Mouse (Mus musculus) midbrain, embryonic 14.5 days (tissue): Measurements from ENCODE around the gene Ddost. TPM values are rescaled to one million over a fixed set of nuclear protein-coding genes. Genes with fewer than 3 reads are reported as not detected.

ENCODE experiments used
- ATAC-seq: fragments of 200-750 bp; cut with Nextera tagmentation; 2 replicates; pipeline ENCODE4 v1.8.0; 2017; ENCODE audit warnings: moderate number of reproducible peaks, moderate library complexity; ENCODE audit not compliant: low FRiP score, low TSS enrichment
- DNase-seq: peaks from one replicate; pipeline ENCODE4 v3.0.0-alpha.2; 2015
- H3K27ac ChIP-seq: fragments of 300-500 bp; sonication (generic); replicated peaks from 2 replicates; pipeline ENCODE4 v1.5.1; 2014; ENCODE audit warnings: mild to moderate bottlenecking, low read depth, low read length, moderate library complexity
- H3K27me3 ChIP-seq: fragments of 300-500 bp; sonication (generic); 2 replicates; pipeline ENCODE4 v1.6.1; 2014; ENCODE audit warnings: low read length, control low read depth, mixed read lengths; ENCODE audit not compliant: control insufficient read depth, insufficient read depth
- H3K36me3 ChIP-seq: fragments of 300-500 bp; sonication (generic); 2 replicates; pipeline ENCODE4 v1.6.1; 2014; ENCODE audit warnings: low read length, control low read depth; ENCODE audit not compliant: control insufficient read depth, insufficient read depth
- H3K4me1 ChIP-seq: fragments of 300-500 bp; sonication (generic); 2 replicates; pipeline ENCODE4 v1.6.1; 2014; ENCODE audit warnings: mild to moderate bottlenecking, antibody characterized with exemption, low read length, control low read depth; ENCODE audit not compliant: control insufficient read depth, insufficient read depth
- H3K4me2 ChIP-seq: fragments of 300-500 bp; sonication (generic); 2 replicates; pipeline ENCODE4 v1.6.1; 2014; ENCODE audit warnings: mild to moderate bottlenecking, low read length, moderate library complexity
- H3K4me3 ChIP-seq: fragments of 300-500 bp; sonication (generic); replicated peaks from 2 replicates; pipeline ENCODE4 v1.5.1; 2014; ENCODE audit warnings: low read depth, low read length
- H3K9ac ChIP-seq: fragments of 300-500 bp; sonication (generic); replicated peaks from 2 replicates; pipeline ENCODE4 v1.6.1; 2014; ENCODE audit warnings: mild to moderate bottlenecking, low read length, moderate library complexity
- H3K9me3 ChIP-seq: fragments of 300-500 bp; sonication (generic); 2 replicates; pipeline ENCODE4 v1.6.1; 2016; ENCODE audit warnings: low read length, control low read depth, mixed read lengths; ENCODE audit not compliant: control insufficient read depth
- WGBS: fragments of 180-500 bp; shearing (Covaris S2); extraction: QIAGEN DNeasy Blood & Tissue Kit; methylation state at CpG from one replicate; pipeline ENCODE4 v1.1.7; 2014; 5-methylcytosine and 5-hydroxymethylcytosine counted together
- polyA plus RNA-seq: library from polyadenylated mRNA; unstranded; fragments of >200 nt; fragmentation: Nextera tagmentation; extraction: Ambion mirVana; gene quantifications from 2 replicates; pipeline ENCODE4 v1.2.1, GENCODE M21; 2014

The Ddost gene
- polyA plus RNA-seq, 1 experiment from 2014 or later = 177 TPM

DNA sequence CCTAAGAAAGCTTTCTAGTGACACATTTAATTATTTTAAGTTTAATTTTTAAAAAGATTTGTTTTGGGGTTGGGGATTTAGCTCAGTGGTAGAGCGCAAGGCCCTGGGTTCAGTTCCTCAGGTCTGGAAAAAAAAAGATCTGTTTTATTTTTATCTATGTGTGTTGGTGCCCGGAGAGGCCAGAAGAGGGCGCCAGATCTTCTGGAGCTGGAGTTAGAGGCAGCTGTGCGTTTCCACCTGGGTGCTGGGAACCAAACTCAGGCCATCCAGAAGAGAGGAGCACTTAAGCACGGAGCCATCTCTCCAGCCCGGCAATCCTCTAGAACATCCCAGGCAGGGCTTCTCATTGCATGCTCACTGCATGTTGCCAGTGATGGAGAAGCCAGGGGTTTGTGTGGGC is 11.8 kb downstream of the Ddost start:
- Histone ChIP-seq H3K9ac (no peak overlapping the region), H3K27ac (no peak overlapping the region), H3K4me3 (no peak overlapping the region), H3K9me3 (no peaks in the 10 kb centered on the region), H3K4me1 (no peaks in the 10 kb centered on the region), H3K27me3 (no peaks in the 10 kb centered on the region), H3K36me3 (peaks cover 69% of the 10 kb centered on the region), H3K4me2 (no peak overlapping the region)
- DNase-seq (no peak), ATAC-seq (no peak)
- WGBS = 93% methylated on average over 6 of the region's 6 CpGs

DNA sequence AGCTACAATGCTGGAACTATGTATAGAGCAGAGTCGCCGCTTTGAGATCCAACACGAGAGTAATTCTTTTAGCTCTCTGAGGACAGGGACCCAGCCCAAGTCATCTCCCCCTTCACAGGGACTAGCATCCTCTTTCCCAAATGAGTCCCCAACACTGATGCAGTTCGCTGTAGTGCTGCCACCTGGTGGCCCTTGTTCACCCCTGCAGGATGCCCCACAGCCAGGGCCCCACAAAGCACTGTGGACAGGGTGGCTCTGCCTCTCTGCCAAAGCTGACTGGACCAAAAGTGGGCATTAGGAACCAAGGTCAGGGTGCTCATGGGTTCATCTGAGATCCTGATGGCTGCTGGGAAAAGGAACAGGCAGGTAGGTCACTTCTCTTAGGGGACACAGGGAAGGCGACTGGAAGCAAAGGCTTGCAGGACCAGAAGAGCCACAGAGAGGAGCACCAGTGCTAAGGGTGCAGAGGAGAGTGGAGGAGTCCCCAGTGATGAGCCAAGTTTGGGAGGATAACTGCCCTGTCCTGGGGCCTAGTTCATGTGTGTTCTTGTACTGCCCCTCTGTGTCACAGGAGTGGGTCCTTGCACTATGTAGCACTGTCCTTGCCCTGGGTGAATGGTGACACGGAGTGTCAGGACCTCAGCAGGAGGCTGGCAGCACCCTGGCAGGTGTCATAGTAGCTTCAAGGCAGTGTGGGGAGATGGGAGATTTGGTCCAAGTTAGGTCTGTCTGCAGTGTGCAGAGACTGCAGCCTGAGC is 14.2 kb downstream of the Ddost start:
- 53% methylated on average over 6 of the region's 6 CpGs for whole genome bisulfite sequencing
- Histone ChIP-seq H3K36me3 (peaks cover 46% of the 10 kb centered on the region), H3K4me1 (peaks cover 11% of the 10 kb centered on the region), H3K27ac (no peak overlapping the region), H3K4me2 (no peak overlapping the region), H3K9me3 (no peaks in the 10 kb centered on the region), H3K27me3 (no peaks in the 10 kb centered on the region), H3K4me3 (no peak overlapping the region), H3K9ac (no peak overlapping the region)
- DNase-seq (peak; percentile 82), ATAC-seq (peak; percentile 58; the same call in 1 of the 2 replicates)

DNA sequence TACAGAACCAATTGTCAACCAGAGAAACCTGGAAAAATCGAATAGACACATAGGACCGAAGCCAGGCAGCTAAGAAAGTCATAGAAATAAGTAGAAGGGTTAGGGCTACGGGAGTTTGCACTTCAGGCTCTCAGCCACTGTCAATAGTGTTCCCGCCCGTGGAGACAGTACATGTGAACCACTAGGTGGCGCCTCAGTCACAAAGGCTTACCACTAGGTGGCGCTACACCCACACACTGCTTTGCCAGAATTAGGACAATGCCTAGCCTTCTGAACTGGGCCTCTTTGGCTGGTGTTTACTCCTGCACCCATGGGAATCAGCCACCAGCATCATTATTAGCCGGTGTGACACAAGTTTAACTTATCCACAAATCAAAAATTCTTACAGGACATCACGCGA is 15.0 kb downstream of the Ddost start:
- ATAC-seq (no peak), DNase-seq (peak; percentile 89)
- Histone ChIP-seq H3K27ac (no peak overlapping the region), H3K4me1 (peaks cover 15% of the 10 kb centered on the region), H3K9me3 (no peaks in the 10 kb centered on the region), H3K36me3 (peaks cover 38% of the 10 kb centered on the region), H3K9ac (no peak overlapping the region), H3K4me3 (no peak overlapping the region), H3K4me2 (no peak overlapping the region), H3K27me3 (no peaks in the 10 kb centered on the region)
- 33% methylated on average over 10 of the region's 10 CpGs for WGBS

DNA sequence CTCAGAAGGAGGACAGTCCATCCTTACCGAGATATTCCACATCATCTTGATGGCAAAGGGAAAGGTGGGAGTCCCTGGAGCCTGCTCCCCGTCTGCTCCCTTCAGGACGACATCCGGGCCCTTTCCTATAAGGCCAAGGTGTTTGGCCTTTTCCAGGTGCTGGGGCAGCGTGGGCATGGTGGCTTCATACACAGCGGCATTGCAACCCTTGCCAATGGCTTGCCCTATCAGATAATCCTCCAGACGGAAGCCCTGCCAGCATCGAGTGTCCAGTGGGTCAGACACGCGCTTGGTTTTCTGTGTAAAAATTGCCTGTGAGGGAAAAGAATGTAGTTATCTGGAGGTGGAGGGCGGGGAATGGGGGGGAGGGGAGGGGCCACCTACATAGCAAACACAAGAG is 16.2 kb downstream of the Ddost start:
- Histone ChIP-seq H3K9ac (no peak overlapping the region), H3K4me1 (peaks cover 15% of the 10 kb centered on the region), H3K4me2 (no peak overlapping the region), H3K27ac (no peak overlapping the region), H3K36me3 (peaks cover 27% of the 10 kb centered on the region; the same call in 1 of the 2 replicates), H3K27me3 (no peaks in the 10 kb centered on the region), H3K4me3 (no peak overlapping the region), H3K9me3 (no peaks in the 10 kb centered on the region)
- WGBS = 84% methylated on average over 11 of the region's 11 CpGs
- ATAC-seq (no peak), DNase-seq (no peak)

DNA sequence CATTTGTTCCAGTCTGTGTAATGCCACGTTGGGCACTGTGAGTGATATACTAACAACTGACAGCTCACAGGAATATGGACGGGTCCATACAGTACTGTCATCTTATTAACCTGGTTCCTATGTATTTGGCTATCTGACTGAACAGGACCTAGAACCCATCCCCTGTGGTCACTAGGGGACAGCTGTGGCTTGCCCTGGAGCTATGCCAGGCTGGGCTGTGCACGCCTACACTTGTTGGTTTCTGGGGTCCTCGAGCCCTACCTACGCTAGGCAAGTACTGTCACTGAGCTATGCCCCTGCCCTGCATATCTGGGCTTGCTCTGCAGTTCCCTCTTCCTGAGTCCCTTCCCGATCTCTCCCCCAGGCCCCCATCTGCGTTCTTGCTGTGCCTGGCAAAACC is 17.0 kb downstream of the Ddost start:
- Histone ChIP-seq H3K4me2 (no peak overlapping the region), H3K4me3 (no peak overlapping the region), H3K27ac (no peak overlapping the region), H3K9ac (no peak overlapping the region), H3K4me1 (peaks cover 18% of the 10 kb centered on the region), H3K27me3 (no peaks in the 10 kb centered on the region), H3K36me3 (peaks cover 23% of the 10 kb centered on the region; the same call in 1 of the 2 replicates), H3K9me3 (no peaks in the 10 kb centered on the region)
- 77% methylated on average over 7 of the region's 7 CpGs for WGBS
- ATAC-seq = no peak
- no peak for DNase-seq

DNA sequence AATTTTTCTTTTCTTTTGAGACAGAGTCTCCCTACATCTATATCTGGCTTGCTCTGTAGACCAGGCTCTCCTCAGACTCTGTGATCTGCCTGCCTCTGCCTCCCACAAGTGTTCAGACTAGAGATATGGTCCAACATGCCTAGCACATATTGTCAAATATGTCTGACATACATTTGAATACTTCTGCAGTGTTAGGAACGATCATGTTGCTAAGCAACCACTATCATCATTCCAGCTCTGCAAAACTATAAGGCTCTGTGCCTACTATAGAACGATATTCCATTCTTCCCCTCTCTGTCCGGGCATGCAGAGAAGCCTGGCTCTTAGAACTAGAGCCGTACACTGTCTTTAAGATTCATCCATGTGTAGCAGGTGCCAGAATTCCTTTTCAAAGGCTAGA is 18.2 kb downstream of the Ddost start:
- WGBS = 11% methylated on average over 4 of the region's 4 CpGs
- no peaks in the 10 kb centered on the region for H3K9me3 ChIP-seq
- H3K27ac ChIP-seq = peak overlapping the region; percentile 37; the same call in 1 of the 2 replicates
- DNase-seq (peak; percentile 41), ATAC-seq (no peak)
- H3K36me3 ChIP-seq = peaks cover 11% of the 10 kb centered on the region; the same call in 1 of the 2 replicates
- H3K4me2 ChIP-seq = peak overlapping the region; percentile 19
- H3K9ac ChIP-seq = no peak overlapping the region
- H3K4me1 ChIP-seq = peaks cover 18% of the 10 kb centered on the region
- no peak overlapping the region for H3K4me3 ChIP-seq
- H3K27me3 ChIP-seq = no peaks in the 10 kb centered on the region

DNA sequence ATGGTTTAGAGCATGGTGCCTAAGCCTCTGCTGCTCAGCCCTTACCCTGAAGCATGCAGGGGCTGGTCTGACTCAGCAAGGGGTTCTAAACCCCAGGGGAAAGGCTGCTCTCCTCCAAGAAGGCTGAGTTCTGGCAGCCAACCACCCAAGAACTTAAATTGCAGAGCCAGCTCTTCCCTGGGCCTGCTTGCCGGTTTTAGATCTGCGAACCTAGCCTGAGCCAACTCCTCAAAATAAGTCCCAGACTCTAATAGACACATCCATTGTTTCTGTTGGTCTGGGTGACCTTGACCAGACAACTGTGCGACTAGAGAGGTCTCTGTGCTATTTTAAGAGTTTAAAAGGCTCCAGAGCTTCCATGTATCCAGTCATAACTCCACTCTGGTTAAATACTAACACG is 19.2 kb downstream of the Ddost start:
- 75% methylated on average over 4 of the region's 4 CpGs for WGBS
- ATAC-seq = no peak

DNA sequence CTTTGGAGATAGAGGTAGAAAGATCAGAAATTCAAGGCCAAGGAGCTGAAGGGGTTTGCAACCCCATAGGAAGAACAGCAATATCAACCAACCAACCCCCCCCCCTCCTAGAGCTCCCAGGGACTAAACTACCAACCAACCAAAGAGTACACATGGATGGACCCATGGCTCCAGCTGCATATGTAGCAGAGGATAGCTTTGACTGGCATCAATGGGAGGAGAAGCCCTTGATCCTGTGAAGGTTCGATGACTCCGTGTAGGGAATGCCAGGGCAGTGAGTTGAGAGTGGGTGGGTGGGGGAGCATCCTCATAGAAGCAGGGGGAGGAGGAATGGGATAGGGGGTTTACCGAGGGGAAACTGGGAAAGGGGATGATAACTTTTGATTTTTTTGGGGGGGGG is 19.9 kb downstream of the Ddost start:
- ATAC-seq = no peak
- Histone ChIP-seq H3K27me3 (no peaks in the 10 kb centered on the region), H3K27ac (no peak overlapping the region), H3K4me2 (no peak overlapping the region), H3K9me3 (no peaks in the 10 kb centered on the region), H3K9ac (no peak overlapping the region), H3K4me3 (no peak overlapping the region), H3K4me1 (peaks cover 18% of the 10 kb centered on the region), H3K36me3 (peaks cover 9% of the 10 kb centered on the region; the same call in 1 of the 2 replicates)
- WGBS = 85% methylated on average over 3 of the region's 3 CpGs
- DNase-seq = no peak

More for the DNA sequence above, 19.2 kb downstream of the Ddost start:
- Histone ChIP-seq H3K36me3 (peaks cover 9% of the 10 kb centered on the region; the same call in 1 of the 2 replicates), H3K4me2 (no peak overlapping the region), H3K4me3 (no peak overlapping the region), H3K9ac (no peak overlapping the region), H3K27ac (peak overlapping the region; percentile 37; the same call in 1 of the 2 replicates), H3K9me3 (no peaks in the 10 kb centered on the region), H3K4me1 (peaks cover 18% of the 10 kb centered on the region), H3K27me3 (no peaks in the 10 kb centered on the region)
- no peak for DNase-seq
